Mouse (Mus musculus): ENCODE measurements around the gene Rmdn2.

Rmdn2 gene

GRCm38 (mm10) chr17:79614691-79615588 lies 3.3 kb downstream of the Rmdn2 start:
- intact Hi-C loops (cut with DNase I): no loop called here

DNA sequence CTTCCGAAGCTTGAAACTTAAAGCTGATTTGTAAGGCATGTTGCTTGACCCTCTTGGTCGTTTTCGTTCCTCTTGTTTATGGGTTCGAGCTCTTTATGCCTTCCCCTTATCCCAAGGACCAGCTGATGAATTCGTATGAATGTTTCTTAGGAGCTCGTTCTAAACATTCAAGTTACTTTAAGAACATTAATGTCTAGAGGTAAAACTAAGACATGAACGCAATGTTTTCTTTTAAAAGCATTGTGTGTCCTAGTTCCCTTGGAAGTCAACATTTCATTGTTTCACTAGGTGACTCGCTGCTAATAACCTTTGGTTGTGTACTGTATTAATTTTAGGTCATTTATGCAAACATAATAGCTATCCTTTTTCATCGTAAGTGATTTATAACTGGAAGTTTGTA lies 4.2 kb downstream of the Rmdn2 start:
- intact Hi-C loops (cut with DNase I): no loop called here

GRCm38 (mm10) chr17:79616621-79617020 lies 5.0 kb downstream of the Rmdn2 start:
- intact Hi-C loops (cut with DNase I): no loop called here

DNA sequence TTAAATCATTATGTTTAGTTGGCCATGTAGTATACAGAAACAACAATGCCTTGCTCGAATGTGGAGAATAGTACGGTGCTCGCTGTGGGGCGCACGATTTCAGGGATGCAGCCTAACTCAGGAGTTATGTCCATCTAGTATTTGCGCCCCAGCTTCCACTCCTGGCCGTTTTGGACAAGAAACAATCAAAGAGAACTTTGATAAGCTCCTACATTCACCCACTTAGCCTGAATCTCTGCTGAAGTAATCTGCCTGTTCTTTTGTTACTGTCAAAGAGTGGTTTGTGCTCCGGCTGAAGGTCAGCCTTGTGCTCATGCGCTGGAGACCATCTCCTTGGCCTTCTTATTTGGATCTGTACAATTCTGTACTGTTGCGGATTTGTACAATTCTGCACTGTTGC lies 6.8 kb downstream of the Rmdn2 start:
- intact Hi-C loops (cut with DNase I): no loop called here

- intact Hi-C loops (cut with DNase I): no loop called here
Measured at GRCm38 (mm10) chr17:79618984-79619383, 7.3 kb downstream of the Rmdn2 start.

GRCm38 (mm10) chr17:79622050-79622449 lies 10.4 kb downstream of the Rmdn2 start:
- intact Hi-C loops (cut with DNase I): no loop called here

DNA sequence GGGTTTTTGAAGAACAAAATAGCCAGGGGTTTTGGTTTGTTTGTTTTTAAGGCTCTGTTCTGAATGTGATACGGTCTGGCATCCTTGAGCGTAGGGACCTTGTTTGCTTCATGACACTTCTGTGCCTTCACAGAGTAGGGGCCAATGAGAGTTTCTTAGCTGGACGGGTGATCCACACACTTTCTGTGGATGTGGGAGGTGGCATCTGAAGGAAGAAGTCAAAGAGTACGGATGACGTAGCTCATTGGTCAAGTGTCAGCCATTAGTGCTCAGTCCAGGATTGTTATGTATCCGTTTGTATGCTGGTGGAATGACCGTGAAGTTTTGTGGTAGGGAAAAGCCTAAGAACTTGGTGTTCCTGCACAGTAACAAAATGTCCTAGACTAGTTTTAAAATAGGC lies 10.9 kb downstream of the Rmdn2 start:
- intact Hi-C loops (cut with DNase I): no loop called here

DNA sequence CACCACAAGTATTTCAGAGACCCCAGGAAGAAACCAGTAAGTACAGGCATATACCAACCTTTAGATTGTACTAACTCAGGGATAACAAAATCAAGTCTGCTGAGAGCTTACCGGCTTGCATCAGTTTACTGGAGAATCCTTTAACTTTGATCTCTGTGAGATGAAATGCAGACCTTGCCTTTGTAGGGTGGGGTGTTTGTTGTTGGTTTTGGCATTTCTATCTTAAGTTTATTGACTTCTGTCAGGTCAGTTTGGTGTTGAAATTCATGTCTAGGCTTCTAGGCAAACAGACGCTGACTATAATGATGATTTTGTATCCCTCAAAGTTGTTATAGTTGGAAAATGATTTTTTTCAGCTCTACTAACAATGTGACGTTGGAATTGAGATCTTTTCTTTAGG lies 12.2 kb downstream of the Rmdn2 start:
- intact Hi-C loops (cut with DNase I): no loop called here

DNA sequence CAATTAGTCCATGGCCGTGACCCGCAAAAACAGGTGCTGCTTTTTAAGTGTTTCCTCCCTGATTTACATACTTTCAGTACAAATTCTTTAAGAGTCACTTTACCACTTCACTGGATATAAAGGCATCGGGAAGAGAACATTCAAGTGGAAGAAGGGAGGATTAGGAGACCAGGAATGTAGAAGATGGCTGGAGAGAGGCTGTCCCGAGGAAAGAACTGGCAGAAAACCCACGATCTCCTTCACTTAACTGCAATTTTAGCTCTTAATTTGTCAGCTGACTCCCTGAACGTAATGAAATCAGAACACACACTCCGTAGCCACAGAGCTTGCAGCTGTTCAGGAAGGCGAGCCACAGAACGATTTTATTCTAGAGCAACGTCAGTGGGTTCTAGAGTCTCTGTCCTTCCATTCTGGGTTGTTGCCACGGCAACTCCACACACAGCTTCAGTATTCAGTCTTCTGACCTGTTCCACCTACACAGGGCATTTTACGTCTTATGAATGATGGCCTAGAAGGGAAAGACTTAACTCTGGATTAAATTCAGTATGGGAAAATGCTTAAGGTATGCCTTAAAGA lies 14.7 kb downstream of the Rmdn2 start:
- intact Hi-C loops (cut with DNase I): no loop called here

DNA sequence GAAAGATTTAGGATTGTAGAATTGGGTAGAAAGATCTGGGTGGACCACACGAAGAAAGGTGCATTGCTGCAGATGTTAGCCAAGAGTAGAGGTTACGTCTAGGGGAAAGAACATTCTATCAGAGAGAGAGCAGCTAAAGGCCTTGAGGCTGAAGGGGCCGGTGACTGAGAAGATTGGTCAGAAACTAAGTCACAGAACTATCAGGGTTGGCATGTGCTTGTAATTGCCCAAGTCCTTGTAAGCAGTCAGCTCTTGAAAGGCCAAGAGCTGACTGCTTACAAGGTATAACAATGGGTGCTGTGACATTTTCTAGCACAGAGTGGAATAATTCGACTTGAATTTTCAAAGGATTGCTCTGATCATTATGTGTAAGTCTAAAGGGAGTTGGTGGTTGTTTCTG lies 38.2 kb downstream of the Rmdn2 start:
- intact Hi-C loops (cut with DNase I): no loop called here

- intact Hi-C loops (cut with DNase I): no loop called here
Measured at GRCm38 (mm10) chr17:79650297-79650696, 38.6 kb downstream of the Rmdn2 start.

DNA sequence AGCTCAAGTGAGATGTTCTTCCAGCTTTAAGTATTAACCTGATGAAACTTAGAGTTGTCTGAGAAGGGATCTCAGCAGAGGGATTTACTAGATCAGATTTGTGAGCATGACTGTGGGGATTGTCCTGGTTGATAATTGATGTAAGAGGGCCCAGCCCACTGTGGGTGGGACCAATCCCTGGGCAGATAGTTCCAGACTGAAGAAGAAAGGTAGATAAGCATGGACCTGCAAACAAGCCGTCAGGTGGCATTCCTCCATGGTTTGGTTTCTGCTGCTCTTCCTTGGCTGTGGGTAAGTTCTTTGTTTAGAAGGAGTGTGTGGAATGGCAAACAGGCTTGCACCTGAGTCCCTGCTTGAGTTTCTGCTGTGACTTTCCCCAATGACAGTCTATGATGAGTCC lies 41.5 kb downstream of the Rmdn2 start:
- intact Hi-C loops (cut with DNase I): no loop called here

DNA sequence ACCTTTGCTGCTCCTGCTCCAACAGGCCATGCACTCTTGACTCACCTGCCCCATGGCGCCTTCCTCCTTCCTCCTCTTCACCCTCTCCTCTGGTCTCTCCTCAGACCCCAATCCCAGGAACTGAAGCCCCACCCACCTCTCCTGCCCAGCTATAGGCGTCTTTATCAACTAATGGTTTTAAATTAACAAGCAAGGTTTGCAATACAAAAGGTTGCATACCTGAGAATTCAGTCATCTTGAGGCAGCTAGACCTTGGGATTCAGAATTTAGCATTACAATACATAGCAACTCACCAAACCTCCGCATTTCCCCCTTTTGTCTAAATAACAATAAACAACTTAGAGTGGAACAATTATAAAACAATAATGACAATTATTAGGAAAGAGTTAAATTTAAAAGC lies 42.5 kb downstream of the Rmdn2 start:
- intact Hi-C loops (cut with DNase I): no loop called here

DNA sequence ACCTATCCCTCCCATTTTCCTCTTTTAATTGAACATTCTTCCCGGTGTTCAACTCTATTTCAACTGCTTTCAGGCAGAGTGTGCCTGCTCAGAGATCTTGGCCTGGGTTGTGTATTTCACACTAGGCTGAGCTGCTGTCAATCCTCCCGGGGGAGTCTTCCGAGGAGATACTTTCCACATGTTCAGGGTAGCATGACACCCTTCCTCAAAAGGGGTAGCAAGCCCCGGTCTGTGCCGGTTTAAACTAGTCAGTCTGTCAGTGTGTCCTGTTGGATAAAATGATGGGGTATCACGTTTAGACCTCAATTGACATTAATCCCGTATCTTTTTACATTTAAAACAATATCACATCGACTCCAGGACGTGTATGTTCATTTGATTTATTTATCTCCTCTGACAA lies 46.1 kb downstream of the Rmdn2 start:
- intact Hi-C loops (cut with DNase I): no loop called here

DNA sequence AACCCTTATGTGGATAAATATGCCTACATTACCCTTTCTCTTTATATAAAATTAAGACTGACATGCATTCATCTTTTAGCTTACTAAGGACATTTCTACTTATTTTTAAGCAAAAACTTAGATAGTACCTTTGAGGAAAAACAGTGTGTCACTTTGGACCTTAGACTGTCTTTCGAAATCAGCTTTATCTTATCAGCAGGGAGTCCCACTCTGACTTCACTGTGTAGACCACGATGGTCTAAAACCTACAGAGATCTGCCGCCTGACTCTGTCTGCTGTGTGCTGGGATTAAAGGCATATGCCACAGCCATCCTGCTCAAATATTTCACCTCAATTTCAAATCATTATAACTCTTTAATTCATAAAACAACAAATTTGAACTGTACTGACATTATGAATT lies 46.8 kb downstream of the Rmdn2 start:
- intact Hi-C loops (cut with DNase I): no loop called here

- intact Hi-C loops (cut with DNase I): no loop called here
Measured at GRCm38 (mm10) chr17:79658863-79659262, 47.2 kb downstream of the Rmdn2 start.

DNA sequence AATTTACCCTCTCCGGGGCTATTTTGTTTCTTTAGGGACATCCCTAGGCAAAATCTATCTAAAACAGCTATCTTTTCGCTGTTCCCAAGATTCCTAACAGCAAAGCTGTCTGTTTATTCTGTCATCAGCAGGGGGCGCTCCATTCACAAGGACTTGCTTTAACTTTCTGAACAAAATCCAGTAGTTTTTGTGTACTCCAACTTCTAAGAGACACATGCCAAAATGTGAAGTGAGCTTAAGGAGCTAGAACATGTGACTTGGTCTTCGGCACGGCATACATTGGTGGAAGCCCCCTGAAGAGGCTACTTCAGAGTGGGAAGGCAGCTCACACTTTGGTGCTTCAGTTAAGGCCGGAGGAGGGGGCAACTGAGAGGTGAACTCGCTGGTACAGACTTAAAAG lies 49.7 kb downstream of the Rmdn2 start:
- intact Hi-C loops (cut with DNase I): loop anchor here (5.0 kb wide), 1 partner anchor 181 kb away; no protein-coding TSS in a partner anchor

DNA sequence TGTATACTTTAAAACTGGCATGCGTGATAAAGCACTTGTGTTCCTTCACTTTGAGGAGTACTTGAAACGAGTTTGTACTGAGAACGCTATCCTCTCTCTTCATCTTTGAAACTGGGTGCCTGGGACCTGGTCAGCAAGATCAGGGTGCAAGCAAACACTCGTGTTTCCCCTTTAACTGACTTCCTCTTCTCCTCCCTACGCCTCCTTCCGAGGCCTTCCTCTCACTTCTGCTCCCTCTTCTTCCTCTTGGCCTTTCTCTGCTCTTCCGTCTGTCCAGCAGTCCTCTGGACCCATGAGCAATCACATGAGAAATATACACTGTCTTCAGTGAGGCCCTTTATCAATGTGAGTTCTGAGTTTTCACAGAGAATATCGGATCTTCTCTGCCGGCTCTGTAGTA lies 50.2 kb downstream of the Rmdn2 start:
- intact Hi-C loops (cut with DNase I): loop anchor here (5.0 kb wide), 1 partner anchor 180 kb away; no protein-coding TSS in a partner anchor

DNA sequence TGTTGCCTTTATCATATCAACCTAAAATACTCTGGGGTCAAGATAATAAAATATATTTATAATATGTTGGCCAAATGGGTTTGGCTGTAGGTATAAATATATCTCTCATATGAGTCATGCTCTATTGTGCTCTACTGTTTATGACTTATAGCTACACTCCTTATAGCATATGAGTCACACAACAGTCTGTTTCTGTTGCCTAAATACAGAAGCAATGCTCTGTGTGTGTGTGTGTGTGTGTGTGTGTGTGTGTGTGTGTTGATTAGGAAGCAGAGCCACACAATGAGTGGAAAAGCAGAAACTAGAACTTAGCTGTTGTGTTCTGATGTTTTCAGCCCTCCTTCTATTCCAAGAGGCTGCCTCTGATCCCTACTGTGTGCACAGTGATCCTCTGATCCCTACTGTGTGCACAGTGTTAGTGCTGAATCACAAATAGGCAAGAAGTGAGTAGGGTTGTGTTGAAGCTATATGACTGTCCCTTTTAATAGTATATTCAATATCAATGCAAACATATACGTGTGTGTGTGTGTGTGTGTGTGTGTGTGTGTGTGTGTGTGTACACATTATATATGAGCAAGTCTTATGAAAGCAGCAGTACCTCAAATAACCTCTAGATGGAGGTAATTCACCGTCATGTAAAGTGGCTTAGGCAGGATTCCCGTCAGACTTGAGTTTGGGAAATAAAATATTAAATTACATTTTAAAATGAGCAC lies 51.9 kb downstream of the Rmdn2 start:
- intact Hi-C loops (cut with DNase I): loop anchor here (5.0 kb wide), 1 partner anchor 179 kb away; no protein-coding TSS in a partner anchor

GRCm38 (mm10) chr17:79664106-79664417 lies 52.4 kb downstream of the Rmdn2 start:
- intact Hi-C loops (cut with DNase I): loop anchor here (5.0 kb wide), 1 partner anchor 178 kb away; no protein-coding TSS in a partner anchor

DNA sequence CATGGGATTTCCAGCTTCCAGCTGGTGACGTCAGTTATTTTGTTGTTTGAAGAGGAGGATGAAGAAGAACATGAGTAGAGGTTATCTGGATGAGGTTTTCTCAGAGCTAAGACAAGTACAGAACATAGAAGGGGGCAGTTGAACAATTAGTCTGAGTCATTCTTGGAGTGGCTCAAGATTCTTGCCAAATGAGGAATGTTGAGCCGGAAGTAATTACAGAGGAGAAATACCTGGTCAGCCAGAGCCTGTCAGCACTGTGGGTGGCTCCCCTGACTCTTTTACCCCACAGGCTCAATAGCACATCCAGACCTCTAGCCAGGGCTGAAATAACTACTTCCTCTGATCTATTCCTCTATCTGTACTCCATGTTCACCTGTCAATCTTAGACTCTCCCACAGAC lies 59.2 kb downstream of the Rmdn2 start:
- intact Hi-C loops (cut with DNase I): no loop called here

GRCm38 (mm10) chr17:79695106-79695505 lies 83.4 kb downstream of the Rmdn2 start:
- intact Hi-C loops (cut with DNase I): no loop called here

All from adrenal gland (tissue).